Mouse (Mus musculus): ENCODE measurements at regions not wholly inside any gene's neighbourhood (a gene's known extent, or its start where the extent isn't known, plus 50 kb on each side); places are given as distances from the start of the nearest gene placed in this dataset.

DNA sequence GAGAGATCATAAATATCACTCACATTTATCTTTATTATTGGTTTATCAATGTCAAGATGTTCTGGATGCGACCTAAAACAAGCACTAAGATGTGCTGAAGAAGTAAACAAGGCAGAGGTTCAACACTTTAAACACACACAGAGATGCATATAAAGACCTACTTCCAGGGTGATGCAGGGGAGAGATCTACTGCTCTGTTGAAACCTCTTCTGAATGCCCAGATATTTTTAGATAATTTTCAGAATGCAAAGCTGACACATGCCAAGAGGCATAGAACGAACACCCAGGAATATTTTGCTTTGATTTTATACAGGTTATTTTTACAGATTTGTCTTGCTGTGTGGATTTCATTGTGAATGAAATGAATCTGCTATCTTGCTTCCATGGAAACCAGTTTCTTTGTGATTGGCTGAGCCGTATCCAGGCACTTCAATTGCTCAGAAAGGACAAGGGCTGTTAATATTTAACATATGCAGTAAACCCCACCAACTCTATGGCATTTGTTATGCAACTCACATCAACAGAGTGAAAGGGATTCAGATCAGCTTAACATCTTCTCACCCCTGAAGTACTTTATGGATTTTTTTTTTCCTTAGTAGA, 523.2 kb upstream of the Tbl1xr1 start:
- Histone ChIP-seq H3K27ac (replicated peaks; ENCODE audit: insufficient read depth, low read depth, low read length) (no peak overlapping the region), H3K27me3 (ENCODE audit: control insufficient read depth, insufficient read depth, low read length) (no peaks in the 10 kb centered on the region), H3K4me3 (ENCODE audit: insufficient read depth, low read depth, low read length) (no peak overlapping the region), H3K36me3 (ENCODE audit: control insufficient read depth, insufficient read depth, low read length) (no peaks in the 10 kb centered on the region), H3K4me1 (ENCODE audit: control insufficient read depth, insufficient read depth, low read length) (no peaks in the 10 kb centered on the region), H3K9ac (ENCODE audit: low read depth, low read length) (no peak overlapping the region), H3K79me2 (ENCODE audit: control insufficient read depth, insufficient read depth, low read length) (no peaks in the 10 kb centered on the region)
- 54% methylated on average over 3 of the region's 3 CpGs for WGBS
- TF ChIP-seq CTCF (IDR thresholded peaks at IDR 0.05; ENCODE audit: low read depth, low read length), result no peak
- no peak for TF ChIP-seq POLR2A (IDR thresholded peaks at IDR 0.05; ENCODE audit: extremely low read depth, insufficient read depth, low read length)
- peak; percentile 19 for DNase-seq (ENCODE audit: extremely low read depth, low read depth, low spot score)

DNA sequence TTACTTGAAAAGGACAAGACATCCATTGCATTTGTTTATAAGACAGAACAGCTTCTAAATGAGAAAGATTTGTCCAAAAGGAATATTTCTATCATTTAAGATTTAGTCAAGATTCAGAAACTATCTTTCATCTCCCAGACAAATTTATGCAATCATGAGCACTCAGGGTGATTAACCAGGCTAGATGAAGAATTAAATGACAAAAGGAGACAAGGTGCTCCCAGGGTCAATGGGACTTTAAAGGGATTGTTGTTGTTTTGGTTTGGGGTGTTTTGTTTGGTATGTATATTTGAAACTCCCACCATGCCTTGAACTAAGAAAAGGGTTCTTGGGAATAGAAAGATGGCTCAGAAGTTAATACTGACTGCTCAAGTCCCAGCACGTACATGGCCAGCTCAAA, 522.6 kb upstream of the Tbl1xr1 start:
- Histone ChIP-seq H3K9ac (ENCODE audit: low read depth, low read length) (no peak overlapping the region), H3K4me1 (ENCODE audit: control insufficient read depth, insufficient read depth, low read length) (no peaks in the 10 kb centered on the region), H3K79me2 (ENCODE audit: control insufficient read depth, insufficient read depth, low read length) (no peaks in the 10 kb centered on the region), H3K27me3 (ENCODE audit: control insufficient read depth, insufficient read depth, low read length) (no peaks in the 10 kb centered on the region), H3K4me3 (ENCODE audit: insufficient read depth, low read depth, low read length) (no peak overlapping the region), H3K27ac (replicated peaks; ENCODE audit: insufficient read depth, low read depth, low read length) (no peak overlapping the region), H3K36me3 (ENCODE audit: control insufficient read depth, insufficient read depth, low read length) (no peaks in the 10 kb centered on the region)
- no peak for DNase-seq (ENCODE audit: extremely low read depth, low read depth, low spot score)
- TF ChIP-seq CTCF (IDR thresholded peaks at IDR 0.05; ENCODE audit: low read depth, low read length) (no peak), POLR2A (IDR thresholded peaks at IDR 0.05; ENCODE audit: extremely low read depth, insufficient read depth, low read length) (no peak)
- 98% methylated on average over 1 of the region's 1 CpGs for WGBS

DNA sequence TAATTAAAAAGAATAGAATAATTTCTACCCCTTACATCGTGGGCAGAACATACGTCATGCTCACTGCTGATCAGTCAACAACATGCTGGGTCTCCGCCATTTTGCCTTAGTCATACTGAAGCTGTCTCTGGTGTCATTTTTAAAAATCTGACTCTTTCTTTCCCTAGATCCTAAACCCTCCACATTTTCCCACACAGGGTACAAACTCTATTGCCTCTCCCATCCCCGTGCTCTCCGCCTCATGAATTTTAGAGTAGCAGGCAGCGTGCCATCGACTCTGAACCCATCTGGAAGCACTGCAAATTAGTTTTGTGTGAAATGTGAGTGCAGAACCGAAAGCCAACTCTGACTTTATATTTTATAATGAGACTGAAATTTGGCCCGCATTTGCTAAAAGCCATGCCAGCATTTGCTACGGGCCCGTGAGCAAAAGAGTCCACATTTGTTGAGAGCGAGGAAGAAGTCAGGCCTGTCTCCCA, 518.5 kb upstream of the Tbl1xr1 start:
- DNase-seq (ENCODE audit: extremely low read depth, low read depth, low spot score), result peak; percentile 6

DNA sequence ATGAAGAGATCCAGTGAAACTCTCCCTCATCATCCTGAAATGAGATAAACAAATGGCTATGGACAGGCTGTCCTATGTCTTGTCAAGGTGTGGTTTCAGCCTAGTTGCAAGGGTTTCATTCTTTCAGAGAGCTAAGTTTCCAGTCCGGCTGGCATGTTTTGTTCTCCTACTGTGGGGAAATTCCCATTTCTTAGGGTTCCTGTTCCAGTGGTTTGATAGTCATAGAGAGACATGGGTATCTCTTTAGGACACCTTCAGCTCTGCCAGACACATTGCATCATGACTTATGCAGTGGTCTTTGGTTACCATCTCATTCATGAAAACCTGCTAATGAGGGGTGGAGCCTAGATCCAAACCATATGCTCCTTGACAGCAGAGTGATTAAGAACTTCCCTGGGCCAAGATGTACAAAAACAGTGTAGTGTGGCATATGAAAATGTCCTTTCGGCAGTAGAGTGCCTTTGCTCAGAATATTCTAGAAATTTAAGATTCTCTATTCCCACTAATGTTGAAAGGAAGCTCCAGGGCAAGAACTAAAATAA, 513.6 kb upstream of the Tbl1xr1 start:
- TF ChIP-seq CTCF (IDR thresholded peaks at IDR 0.05; ENCODE audit: low read depth, low read length) (no peak), POLR2A (IDR thresholded peaks at IDR 0.05; ENCODE audit: extremely low read depth, insufficient read depth, low read length) (no peak)
- H3K27ac ChIP-seq (replicated peaks; ENCODE audit: insufficient read depth, low read depth, low read length), result no peak overlapping the region
- 95% methylated on average over 2 of the region's 2 CpGs for WGBS
- no peaks in the 10 kb centered on the region for H3K4me1 ChIP-seq (ENCODE audit: control insufficient read depth, insufficient read depth, low read length)
- H3K9ac ChIP-seq (ENCODE audit: low read depth, low read length), result no peak overlapping the region
- no peaks in the 10 kb centered on the region for H3K27me3 ChIP-seq (ENCODE audit: control insufficient read depth, insufficient read depth, low read length)
- H3K79me2 ChIP-seq (ENCODE audit: control insufficient read depth, insufficient read depth, low read length), result no peaks in the 10 kb centered on the region
- no peak overlapping the region for H3K4me3 ChIP-seq (ENCODE audit: insufficient read depth, low read depth, low read length)
- H3K36me3 ChIP-seq (ENCODE audit: control insufficient read depth, insufficient read depth, low read length), result no peaks in the 10 kb centered on the region
- no peak for DNase-seq (ENCODE audit: extremely low read depth, low read depth, low spot score)

More for the DNA sequence above, 518.5 kb upstream of the Tbl1xr1 start:
- Histone ChIP-seq H3K4me1 (ENCODE audit: control insufficient read depth, insufficient read depth, low read length) (no peaks in the 10 kb centered on the region), H3K27me3 (ENCODE audit: control insufficient read depth, insufficient read depth, low read length) (no peaks in the 10 kb centered on the region), H3K4me3 (ENCODE audit: insufficient read depth, low read depth, low read length) (no peak overlapping the region), H3K36me3 (ENCODE audit: control insufficient read depth, insufficient read depth, low read length) (no peaks in the 10 kb centered on the region), H3K27ac (replicated peaks; ENCODE audit: insufficient read depth, low read depth, low read length) (no peak overlapping the region), H3K79me2 (ENCODE audit: control insufficient read depth, insufficient read depth, low read length) (no peaks in the 10 kb centered on the region), H3K9ac (ENCODE audit: low read depth, low read length) (no peak overlapping the region)
- WGBS, result 89% methylated on average over 12 of the region's 12 CpGs
- TF ChIP-seq CTCF (IDR thresholded peaks at IDR 0.05; ENCODE audit: low read depth, low read length) (no peak), POLR2A (IDR thresholded peaks at IDR 0.05; ENCODE audit: extremely low read depth, insufficient read depth, low read length) (no peak)

DNA sequence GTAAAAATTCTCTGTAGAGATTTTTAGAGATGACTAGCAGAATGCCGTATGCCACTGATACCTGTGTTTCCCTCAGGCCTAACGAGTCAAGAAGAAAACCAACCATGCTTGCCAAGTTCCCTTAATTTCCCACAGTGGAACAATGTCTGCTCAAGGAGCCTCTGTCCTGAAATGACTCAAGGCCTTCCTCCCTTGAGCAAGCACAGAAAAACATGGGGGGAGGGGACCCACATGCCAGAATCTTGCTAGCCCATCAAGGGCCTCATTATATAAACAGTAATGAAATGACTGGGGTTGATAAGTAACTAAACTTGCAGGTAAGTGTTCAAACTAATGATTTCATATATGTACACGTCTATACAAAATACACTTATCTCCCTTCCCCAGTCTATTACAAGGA, 513.0 kb upstream of the Tbl1xr1 start:
- no peaks in the 10 kb centered on the region for H3K27me3 ChIP-seq (ENCODE audit: control insufficient read depth, insufficient read depth, low read length)
- no peak overlapping the region for H3K4me3 ChIP-seq (ENCODE audit: insufficient read depth, low read depth, low read length)
- H3K27ac ChIP-seq (replicated peaks; ENCODE audit: insufficient read depth, low read depth, low read length), result no peak overlapping the region
- no peak overlapping the region for H3K9ac ChIP-seq (ENCODE audit: low read depth, low read length)
- no peak for DNase-seq (ENCODE audit: extremely low read depth, low read depth, low spot score)
- H3K79me2 ChIP-seq (ENCODE audit: control insufficient read depth, insufficient read depth, low read length), result no peaks in the 10 kb centered on the region
- WGBS, result 61% methylated on average over 3 of the region's 3 CpGs
- H3K4me1 ChIP-seq (ENCODE audit: control insufficient read depth, insufficient read depth, low read length), result no peaks in the 10 kb centered on the region
- TF ChIP-seq CTCF (IDR thresholded peaks at IDR 0.05; ENCODE audit: low read depth, low read length) (no peak), POLR2A (IDR thresholded peaks at IDR 0.05; ENCODE audit: extremely low read depth, insufficient read depth, low read length) (no peak)
- H3K36me3 ChIP-seq (ENCODE audit: control insufficient read depth, insufficient read depth, low read length), result no peaks in the 10 kb centered on the region

DNA sequence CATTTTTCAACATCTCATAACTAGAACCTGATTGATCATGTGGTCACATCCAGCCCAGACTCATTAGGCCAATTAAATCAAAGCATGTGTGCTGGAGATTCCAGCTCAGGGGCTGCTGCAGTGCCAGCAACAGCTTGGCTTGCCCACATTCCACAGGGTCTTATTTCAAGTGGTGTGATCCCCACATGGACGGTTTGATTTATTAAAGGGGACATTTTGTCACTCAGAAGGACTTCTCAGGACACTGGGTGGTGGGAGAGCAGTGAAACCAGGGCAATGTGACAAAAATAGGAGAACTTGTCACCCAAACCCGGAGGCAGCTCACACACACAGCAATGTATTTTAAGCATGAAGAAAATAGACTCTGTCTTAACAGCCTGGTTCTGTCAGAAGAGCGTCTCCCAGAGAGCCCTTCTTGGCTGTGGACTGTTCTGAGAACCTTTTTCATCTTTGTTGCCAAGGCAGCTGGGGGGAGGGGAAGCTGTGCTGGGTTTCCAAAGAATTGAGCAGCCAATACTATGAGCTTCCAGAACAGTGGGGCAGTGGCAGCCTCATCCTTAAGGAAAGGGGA, 512.2 kb upstream of the Tbl1xr1 start:
- TF ChIP-seq CTCF (IDR thresholded peaks at IDR 0.05; ENCODE audit: low read depth, low read length) (no peak), POLR2A (IDR thresholded peaks at IDR 0.05; ENCODE audit: extremely low read depth, insufficient read depth, low read length) (no peak)
- no peak overlapping the region for H3K9ac ChIP-seq (ENCODE audit: low read depth, low read length)
- WGBS, result 65% methylated on average over 3 of the region's 3 CpGs
- no peaks in the 10 kb centered on the region for H3K27me3 ChIP-seq (ENCODE audit: control insufficient read depth, insufficient read depth, low read length)
- no peaks in the 10 kb centered on the region for H3K79me2 ChIP-seq (ENCODE audit: control insufficient read depth, insufficient read depth, low read length)
- no peaks in the 10 kb centered on the region for H3K4me1 ChIP-seq (ENCODE audit: control insufficient read depth, insufficient read depth, low read length)
- no peaks in the 10 kb centered on the region for H3K36me3 ChIP-seq (ENCODE audit: control insufficient read depth, insufficient read depth, low read length)
- no peak overlapping the region for H3K4me3 ChIP-seq (ENCODE audit: insufficient read depth, low read depth, low read length)
- DNase-seq (ENCODE audit: extremely low read depth, low read depth, low spot score), result no peak
- H3K27ac ChIP-seq (replicated peaks; ENCODE audit: insufficient read depth, low read depth, low read length), result no peak overlapping the region
